Mouse (Mus musculus) bone marrow, adult 2 months (tissue): ENCODE measurements around the gene Elmod3.
A peak's percentile ranks its signal among the peaks of the same experiment; 100 is the strongest.

ENCODE experiments used
- CTCF ChIP-seq: fragments of 200-500 bp; IDR thresholded peaks from 2 replicates; pipeline ENCODE4 v1.5.1; 2011; ENCODE audit warnings: low read length, control low read depth; ENCODE audit not compliant: control insufficient read depth, insufficient read depth
- POLR2A ChIP-seq: fragments of 200-500 bp; IDR thresholded peaks from 2 replicates; pipeline ENCODE4 v1.6.1; 2011; ENCODE audit warnings: low read depth, mild to moderate bottlenecking, control low read depth, low read length, borderline replicate concordance; ENCODE audit not compliant: control insufficient read depth

- TF ChIP-seq CTCF (peak; percentile 93), POLR2A (no peak)
These were observed 63.0 kb downstream of the Elmod3 start for GRCm38 (mm10) chr6:72535165-72535564.
